Mouse (Mus musculus): ENCODE measurements around the gene Sox6. TPM values are rescaled to one million over a fixed set of nuclear protein-coding genes. Genes with fewer than 3 reads are reported as not detected.

The Sox6 gene
- total and polyA plus RNA-seq, 2 experiments from 2014 or later = 30.8 to 47.6 TPM

- H3K4me1 ChIP-seq (ENCODE audit: insufficient read depth, low read length) = no peaks in the 10 kb centered on the region
- TF ChIP-seq CTCF (IDR thresholded peaks at IDR 0.05) = no peak
- no peak overlapping the region for H3K4me3 ChIP-seq (ENCODE audit: low read depth, low read length)
- H3K9ac ChIP-seq (replicated peaks; ENCODE audit: low read length, poor library complexity, severe bottlenecking) = no peak overlapping the region
- no peak overlapping the region for H3K27ac ChIP-seq (ENCODE audit: low read depth, low read length)
- ATAC-seq (ENCODE audit: low FRiP score) (no peak), DNase-seq (ENCODE audit: low spot score) (no peak)
- H3K4me2 ChIP-seq (ENCODE audit: low read depth, low read length, poor library complexity, severe bottlenecking) = no peak overlapping the region
- WGBS = 35% methylated on average over 3 of the region's 3 CpGs
- H3K27me3 ChIP-seq (ENCODE audit: insufficient read depth, low read length) = no peaks in the 10 kb centered on the region
- H3K9me3 ChIP-seq (ENCODE audit: low read length) = no peaks in the 10 kb centered on the region
- H3K36me3 ChIP-seq (ENCODE audit: insufficient read depth, low read length) = no peaks in the 10 kb centered on the region
Observed at GRCm38 (mm10) chr7:115501497-115501896, 537.1 kb downstream of the Sox6 start.

- Histone ChIP-seq H3K4me1 (ENCODE audit: insufficient read depth, low read length) (no peaks in the 10 kb centered on the region), H3K36me3 (ENCODE audit: insufficient read depth, low read length) (no peaks in the 10 kb centered on the region), H3K9me3 (ENCODE audit: low read length) (no peaks in the 10 kb centered on the region), H3K27me3 (ENCODE audit: insufficient read depth, low read length) (no peaks in the 10 kb centered on the region), H3K9ac (replicated peaks; ENCODE audit: low read length, poor library complexity, severe bottlenecking) (no peak overlapping the region), H3K4me3 (ENCODE audit: low read depth, low read length) (no peak overlapping the region), H3K4me2 (ENCODE audit: low read depth, low read length, poor library complexity, severe bottlenecking) (no peak overlapping the region), H3K27ac (ENCODE audit: low read depth, low read length) (no peak overlapping the region)
- no peak for DNase-seq (ENCODE audit: low spot score)
- ATAC-seq (ENCODE audit: low FRiP score) = no peak
- TF ChIP-seq CTCF (IDR thresholded peaks at IDR 0.05) = no peak
Observed at GRCm38 (mm10) chr7:115500825-115501224, 537.8 kb downstream of the Sox6 start.

- Histone ChIP-seq H3K9ac (replicated peaks; ENCODE audit: low read length, poor library complexity, severe bottlenecking) (no peak overlapping the region), H3K27ac (ENCODE audit: low read depth, low read length) (no peak overlapping the region), H3K4me3 (ENCODE audit: low read depth, low read length) (no peak overlapping the region), H3K27me3 (ENCODE audit: insufficient read depth, low read length) (no peaks in the 10 kb centered on the region), H3K4me1 (ENCODE audit: insufficient read depth, low read length) (no peaks in the 10 kb centered on the region), H3K9me3 (ENCODE audit: low read length) (no peaks in the 10 kb centered on the region), H3K36me3 (ENCODE audit: insufficient read depth, low read length) (no peaks in the 10 kb centered on the region), H3K4me2 (ENCODE audit: low read depth, low read length, poor library complexity, severe bottlenecking) (no peak overlapping the region)
- WGBS = 65% methylated on average over 7 of the region's 7 CpGs
- no peak for TF ChIP-seq CTCF (IDR thresholded peaks at IDR 0.05)
- DNase-seq (ENCODE audit: low spot score) (no peak), ATAC-seq (ENCODE audit: low FRiP score) (no peak)
Observed at GRCm38 (mm10) chr7:115500170-115500569, 538.4 kb downstream of the Sox6 start.

GRCm38 (mm10) chr7:115491721-115492120 is 546.9 kb downstream of the Sox6 start:
- H3K4me1 ChIP-seq (ENCODE audit: insufficient read depth, low read length) = no peaks in the 10 kb centered on the region
- no peak for ATAC-seq (ENCODE audit: low FRiP score)
- no peak overlapping the region for H3K4me3 ChIP-seq (ENCODE audit: low read depth, low read length)
- H3K27me3 ChIP-seq (ENCODE audit: insufficient read depth, low read length) = no peaks in the 10 kb centered on the region
- H3K9ac ChIP-seq (replicated peaks; ENCODE audit: low read length, poor library complexity, severe bottlenecking) = no peak overlapping the region
- no peaks in the 10 kb centered on the region for H3K36me3 ChIP-seq (ENCODE audit: insufficient read depth, low read length)
- no peaks in the 10 kb centered on the region for H3K9me3 ChIP-seq (ENCODE audit: low read length)
- no peak overlapping the region for H3K4me2 ChIP-seq (ENCODE audit: low read depth, low read length, poor library complexity, severe bottlenecking)
- DNase-seq (ENCODE audit: low spot score) = no peak
- no peak for TF ChIP-seq CTCF (IDR thresholded peaks at IDR 0.05)
- 87% methylated on average over 5 of the region's 5 CpGs for WGBS
- no peak overlapping the region for H3K27ac ChIP-seq (ENCODE audit: low read depth, low read length)

- H3K4me1 ChIP-seq (ENCODE audit: insufficient read depth, low read length) = no peaks in the 10 kb centered on the region
- no peaks in the 10 kb centered on the region for H3K36me3 ChIP-seq (ENCODE audit: insufficient read depth, low read length)
- H3K4me2 ChIP-seq (ENCODE audit: low read depth, low read length, poor library complexity, severe bottlenecking) = no peak overlapping the region
- no peak for ATAC-seq (ENCODE audit: low FRiP score)
- no peaks in the 10 kb centered on the region for H3K27me3 ChIP-seq (ENCODE audit: insufficient read depth, low read length)
- peak; percentile 51 for TF ChIP-seq CTCF (IDR thresholded peaks at IDR 0.05)
- no peak overlapping the region for H3K27ac ChIP-seq (ENCODE audit: low read depth, low read length)
- H3K9ac ChIP-seq (replicated peaks; ENCODE audit: low read length, poor library complexity, severe bottlenecking) = no peak overlapping the region
- 61% methylated on average over 10 of the region's 10 CpGs for WGBS
- DNase-seq (ENCODE audit: low spot score) = no peak
- H3K9me3 ChIP-seq (ENCODE audit: low read length) = no peaks in the 10 kb centered on the region
- H3K4me3 ChIP-seq (ENCODE audit: low read depth, low read length) = no peak overlapping the region
Observed at GRCm38 (mm10) chr7:115489608-115490007, 549.0 kb downstream of the Sox6 start.

- Histone ChIP-seq H3K4me3 (ENCODE audit: low read depth, low read length) (no peak overlapping the region), H3K36me3 (ENCODE audit: insufficient read depth, low read length) (no peaks in the 10 kb centered on the region), H3K9ac (replicated peaks; ENCODE audit: low read length, poor library complexity, severe bottlenecking) (no peak overlapping the region), H3K9me3 (ENCODE audit: low read length) (no peaks in the 10 kb centered on the region), H3K27me3 (ENCODE audit: insufficient read depth, low read length) (no peaks in the 10 kb centered on the region), H3K4me1 (ENCODE audit: insufficient read depth, low read length) (no peaks in the 10 kb centered on the region), H3K27ac (ENCODE audit: low read depth, low read length) (no peak overlapping the region), H3K4me2 (ENCODE audit: low read depth, low read length, poor library complexity, severe bottlenecking) (no peak overlapping the region)
- 94% methylated on average over 12 of the region's 12 CpGs for WGBS
- no peak for TF ChIP-seq CTCF (IDR thresholded peaks at IDR 0.05)
- ATAC-seq (ENCODE audit: low FRiP score) = no peak
- no peak for DNase-seq (ENCODE audit: low spot score)
Observed at GRCm38 (mm10) chr7:115486431-115486830, 552.2 kb downstream of the Sox6 start.
